Mouse (Mus musculus) testis, adult 2 months (tissue): Measurements from ENCODE around the gene Khk. TPM values are rescaled to one million over a fixed set of nuclear protein-coding genes. Genes with fewer than 3 reads are reported as not detected.

ENCODE experiments used
- H3K27ac ChIP-seq: fragments of 200-500 bp; 2 replicates; pipeline ENCODE4 v1.5.1; 2012; ENCODE audit warnings: low read depth, low read length; ENCODE audit not compliant: control insufficient read depth, insufficient read depth
- H3K27me3 ChIP-seq: fragments of 200-500 bp; 2 replicates; pipeline ENCODE4 v1.6.1; 2012; ENCODE audit warnings: mild to moderate bottlenecking, low read length, moderate library complexity; ENCODE audit not compliant: control insufficient read depth, insufficient read depth
- H3K36me3 ChIP-seq: fragments of 200-500 bp; 2 replicates; pipeline ENCODE4 v1.6.1; 2012; ENCODE audit warnings: mild to moderate bottlenecking, low read length; ENCODE audit not compliant: control insufficient read depth, insufficient read depth
- H3K4me1 ChIP-seq: fragments of 200-500 bp; 2 replicates; pipeline ENCODE4 v1.6.1; 2012; ENCODE audit warnings: low read length; ENCODE audit not compliant: control insufficient read depth, insufficient read depth
- H3K4me3 ChIP-seq: fragments of 200-500 bp; 2 replicates; pipeline ENCODE4 v1.5.1; 2012; ENCODE audit warnings: low read depth, mild to moderate bottlenecking, low read length, moderate library complexity, mixed read lengths; ENCODE audit not compliant: control insufficient read depth
- CTCF ChIP-seq: fragments of 200-500 bp; IDR thresholded peaks from 2 replicates; pipeline ENCODE4 v1.5.1; 2012; ENCODE audit warnings: low read depth, mild to moderate bottlenecking, inconsistent platforms, low read length, moderate library complexity; ENCODE audit not compliant: control insufficient read depth, insufficient read depth, insufficient replicate concordance
- POLR2A ChIP-seq: fragments of 200-500 bp; IDR thresholded peaks from 2 replicates; pipeline ENCODE4 v1.6.1; 2012; ENCODE audit warnings: low read depth, mild to moderate bottlenecking, inconsistent platforms, low read length, moderate library complexity; ENCODE audit not compliant: control insufficient read depth
- polyA plus RNA-seq: library from polyadenylated mRNA; depleted of rRNA; stranded (reverse); fragments of >200 nt; gene quantifications from 2 replicates; pipeline ENCODE4 v1.2.3, GENCODE M21; 2012

Khk gene
- polyA plus RNA-seq, 1 experiment = 6.0 TPM

GRCm38 (mm10) chr5:30925217-30925616 is 4.0 kb downstream of the Khk start:
- no peak overlapping the region for H3K27ac ChIP-seq
- no peaks in the 10 kb centered on the region for H3K36me3 ChIP-seq
- no peak for TF ChIP-seq CTCF
- no peak for TF ChIP-seq POLR2A
- peaks cover 20% of the 10 kb centered on the region for H3K4me1 ChIP-seq
- no peak overlapping the region for H3K4me3 ChIP-seq
- H3K27me3 ChIP-seq = no peaks in the 10 kb centered on the region

GRCm38 (mm10) chr5:30926073-30926472 is 4.8 kb downstream of the Khk start:
- Histone ChIP-seq H3K27ac (no peak overlapping the region), H3K36me3 (no peaks in the 10 kb centered on the region), H3K4me1 (peaks cover 12% of the 10 kb centered on the region), H3K4me3 (no peak overlapping the region), H3K27me3 (no peaks in the 10 kb centered on the region)
- TF ChIP-seq POLR2A (no peak), CTCF (no peak)

GRCm38 (mm10) chr5:30927945-30928529 is 6.8 kb downstream of the Khk start:
- no peak overlapping the region for H3K4me3 ChIP-seq
- H3K27ac ChIP-seq = no peak overlapping the region

GRCm38 (mm10) chr5:30930121-30930520 is 8.9 kb downstream of the Khk start:
- no peaks in the 10 kb centered on the region for H3K4me1 ChIP-seq
- TF ChIP-seq CTCF (peak; percentile 19; the same call in 1 of the 2 replicates), POLR2A (no peak)
- no peak overlapping the region for H3K4me3 ChIP-seq
- H3K27ac ChIP-seq = no peak overlapping the region
- H3K27me3 ChIP-seq = no peaks in the 10 kb centered on the region
- H3K36me3 ChIP-seq = no peaks in the 10 kb centered on the region

More at GRCm38 (mm10) chr5:30927945-30928529, 6.8 kb downstream of the Khk start:
- Histone ChIP-seq H3K27me3 (no peaks in the 10 kb centered on the region), H3K36me3 (no peaks in the 10 kb centered on the region), H3K4me1 (no peaks in the 10 kb centered on the region)
- TF ChIP-seq CTCF = no peak
- TF ChIP-seq POLR2A = no peak

GRCm38 (mm10) chr5:30930846-30931245 is 9.6 kb downstream of the Khk start:
- Histone ChIP-seq H3K36me3 (no peaks in the 10 kb centered on the region), H3K4me1 (no peaks in the 10 kb centered on the region), H3K4me3 (no peak overlapping the region), H3K27ac (no peak overlapping the region), H3K27me3 (no peaks in the 10 kb centered on the region)
- TF ChIP-seq POLR2A (no peak), CTCF (no peak)

GRCm38 (mm10) chr5:30931378-30931777 is 10.1 kb downstream of the Khk start:
- Histone ChIP-seq H3K36me3 (no peaks in the 10 kb centered on the region), H3K4me1 (no peaks in the 10 kb centered on the region), H3K27ac (no peak overlapping the region), H3K4me3 (no peak overlapping the region), H3K27me3 (no peaks in the 10 kb centered on the region)
- TF ChIP-seq CTCF = no peak
- TF ChIP-seq POLR2A = no peak

GRCm38 (mm10) chr5:30933705-30934104 is 12.5 kb downstream of the Khk start:
- H3K4me3 ChIP-seq = no peak overlapping the region
- no peaks in the 10 kb centered on the region for H3K27me3 ChIP-seq
- H3K27ac ChIP-seq = no peak overlapping the region
- H3K36me3 ChIP-seq = no peaks in the 10 kb centered on the region
- TF ChIP-seq POLR2A = no peak
- no peak for TF ChIP-seq CTCF
- H3K4me1 ChIP-seq = no peaks in the 10 kb centered on the region

- no peak overlapping the region for H3K27ac ChIP-seq
- no peaks in the 10 kb centered on the region for H3K36me3 ChIP-seq
- no peaks in the 10 kb centered on the region for H3K4me1 ChIP-seq
- H3K4me3 ChIP-seq = no peak overlapping the region
- H3K27me3 ChIP-seq = no peaks in the 10 kb centered on the region
- TF ChIP-seq CTCF (no peak), POLR2A (no peak)
Observed at GRCm38 (mm10) chr5:30934725-30935461, 13.7 kb downstream of the Khk start.
